Mouse (Mus musculus) spleen, postnatal 14 days (tissue): ENCODE results near the gene Gm10188.

Source experiments
- DNase-seq, 2 experiments: peaks; one replicate each; pipeline ENCODE4 v3.0.0; 2021 to 2022; ENCODE audit warnings: low spot score in 2 of 2

Gene Gm10188

GRCm38 (mm10) chr1:132195100-132195499, 34.5 kb downstream of the Gm10188 start:
- DNase-seq: no peak

- no peak for DNase-seq
Measured at GRCm38 (mm10) chr1:132194624-132195023, 34.9 kb downstream of the Gm10188 start.

- DNase-seq: no peak
Measured at GRCm38 (mm10) chr1:132193806-132194205, 35.8 kb downstream of the Gm10188 start.

- DNase-seq: no peak
Measured at GRCm38 (mm10) chr1:132191786-132192680, 37.5 kb downstream of the Gm10188 start.

GRCm38 (mm10) chr1:132191093-132191785, 38.3 kb downstream of the Gm10188 start, which contains the start of the genes Lemd1 and AC124108.1:
TSS of gene Lemd1 (plus strand) at chr1:132191431.
TSS of gene AC124108.1 (plus strand) at chr1:132191457.
- DNase-seq: no peak

GRCm38 (mm10) chr1:132190621-132191092, 38.9 kb downstream of the Gm10188 start:
- no peak for DNase-seq

- no peak for DNase-seq
Measured at GRCm38 (mm10) chr1:132190040-132190513, 39.5 kb downstream of the Gm10188 start.

- DNase-seq: no peak
Measured at GRCm38 (mm10) chr1:132189231-132189630, 40.3 kb downstream of the Gm10188 start.

- no peak for DNase-seq
Measured at GRCm38 (mm10) chr1:132188442-132189066, 41.0 kb downstream of the Gm10188 start.

GRCm38 (mm10) chr1:132186303-132186702, 43.3 kb downstream of the Gm10188 start:
- DNase-seq: no peak
